Mouse (Mus musculus) bone marrow, adult 2 months (tissue): Measurements from ENCODE around the gene Aldh1a3.

ENCODE experiments used
- CTCF ChIP-seq: fragments of 200-500 bp; IDR thresholded peaks from 2 replicates; pipeline ENCODE4 v1.5.1; 2011; ENCODE audit warnings: low read length, control low read depth; ENCODE audit not compliant: control insufficient read depth, insufficient read depth
- POLR2A ChIP-seq: fragments of 200-500 bp; IDR thresholded peaks from 2 replicates; pipeline ENCODE4 v1.6.1; 2011; ENCODE audit warnings: low read depth, mild to moderate bottlenecking, control low read depth, low read length, borderline replicate concordance; ENCODE audit not compliant: control insufficient read depth

DNA sequence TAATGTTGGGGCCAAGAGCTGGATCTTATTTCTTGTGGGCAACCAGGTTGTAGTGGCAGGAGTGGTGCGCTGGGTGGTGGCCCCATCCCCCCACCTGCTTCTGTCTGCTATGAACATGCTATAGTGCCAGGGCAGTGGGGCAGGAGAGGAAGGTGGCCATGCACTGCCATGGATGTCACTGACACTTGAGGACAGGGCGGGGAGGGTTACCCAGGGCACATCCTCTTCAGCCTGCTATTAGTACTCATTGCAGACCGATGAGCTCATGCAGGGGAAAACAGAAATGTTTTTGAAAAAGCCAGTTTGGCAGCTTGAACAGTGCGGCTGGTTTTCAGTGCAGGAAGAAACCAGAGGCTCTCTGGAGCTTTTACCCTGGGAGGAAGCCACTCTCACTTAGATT lies 10.5 kb downstream of the Aldh1a3 start:
- TF ChIP-seq POLR2A: no peak
- no peak for TF ChIP-seq CTCF
